Mouse (Mus musculus): ENCODE results near the gene Crip2. TPM values are rescaled to one million over a fixed set of nuclear protein-coding genes. Genes with fewer than 3 reads are reported as not detected.

The Crip2 gene
- 22.3 TPM for total RNA-seq (2023)

DNA sequence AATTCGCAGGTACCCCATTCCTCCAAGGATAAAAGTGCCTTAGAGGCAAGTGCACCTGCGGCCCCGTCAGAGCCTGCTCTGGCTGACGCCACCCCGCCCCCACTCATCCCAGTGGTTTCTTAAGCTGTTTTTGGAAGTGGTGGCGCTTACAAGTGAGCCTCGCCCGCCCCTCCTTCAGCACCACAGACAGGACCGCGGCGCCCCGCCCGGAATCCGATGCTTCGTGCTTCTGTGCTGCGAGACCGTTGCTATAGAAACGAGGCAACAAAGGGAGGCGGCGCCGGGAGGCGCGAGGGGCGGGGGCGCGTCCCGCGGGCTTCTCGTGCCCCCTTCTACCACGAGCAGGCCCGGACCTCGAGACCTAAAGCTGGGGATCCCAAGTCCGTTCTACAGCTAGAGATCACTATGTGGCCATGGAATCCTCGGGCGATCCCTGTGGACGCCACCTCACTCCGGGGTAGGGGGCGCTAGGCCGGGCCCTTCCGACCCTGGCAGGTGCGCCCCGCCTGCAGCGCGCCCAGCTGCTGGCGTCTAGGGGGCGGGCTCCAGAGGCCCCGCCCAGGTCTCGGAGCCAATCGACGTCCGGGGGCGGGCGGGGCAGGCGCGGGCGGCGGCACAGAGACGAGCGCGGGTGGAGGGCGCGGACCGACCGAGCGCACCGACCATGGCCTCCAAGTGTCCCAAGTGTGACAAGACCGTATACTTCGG lies at the start of gene Crip2:
Crip2 (plus strand) TSS at position 329 of the 708 bp plus-strand sequence.

DNA sequence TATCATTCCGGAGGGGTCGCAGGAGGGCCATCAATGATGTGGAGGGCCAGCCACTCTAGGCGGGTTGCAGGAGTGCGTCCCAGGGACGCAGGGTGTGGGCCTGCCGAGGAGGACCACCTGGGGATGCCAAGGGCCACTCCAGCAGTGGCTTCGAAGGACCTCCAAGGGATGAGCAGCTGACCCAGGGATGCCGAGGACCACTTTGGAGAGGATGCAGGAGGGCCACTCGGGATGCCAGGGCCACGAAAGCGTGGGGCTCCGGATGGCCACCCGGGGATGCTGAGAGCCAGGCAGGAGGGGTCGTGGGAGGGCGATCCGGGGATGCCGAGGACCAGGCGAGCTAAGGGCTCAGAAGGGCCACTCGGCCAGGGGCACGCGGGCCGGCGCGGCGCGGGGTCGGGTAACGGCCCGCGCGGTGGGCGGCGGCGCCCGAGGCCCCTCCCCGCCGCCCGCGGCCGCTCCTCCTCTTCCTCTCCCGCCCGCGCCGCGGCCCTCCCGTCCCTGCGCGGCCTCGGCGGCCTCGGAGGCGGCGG lies 42.2 kb upstream of the Crip2 start, which contains the start of gene Mta1:
Mta1 (plus strand) TSS at position 530 of the 533 bp plus-strand sequence.

DNA sequence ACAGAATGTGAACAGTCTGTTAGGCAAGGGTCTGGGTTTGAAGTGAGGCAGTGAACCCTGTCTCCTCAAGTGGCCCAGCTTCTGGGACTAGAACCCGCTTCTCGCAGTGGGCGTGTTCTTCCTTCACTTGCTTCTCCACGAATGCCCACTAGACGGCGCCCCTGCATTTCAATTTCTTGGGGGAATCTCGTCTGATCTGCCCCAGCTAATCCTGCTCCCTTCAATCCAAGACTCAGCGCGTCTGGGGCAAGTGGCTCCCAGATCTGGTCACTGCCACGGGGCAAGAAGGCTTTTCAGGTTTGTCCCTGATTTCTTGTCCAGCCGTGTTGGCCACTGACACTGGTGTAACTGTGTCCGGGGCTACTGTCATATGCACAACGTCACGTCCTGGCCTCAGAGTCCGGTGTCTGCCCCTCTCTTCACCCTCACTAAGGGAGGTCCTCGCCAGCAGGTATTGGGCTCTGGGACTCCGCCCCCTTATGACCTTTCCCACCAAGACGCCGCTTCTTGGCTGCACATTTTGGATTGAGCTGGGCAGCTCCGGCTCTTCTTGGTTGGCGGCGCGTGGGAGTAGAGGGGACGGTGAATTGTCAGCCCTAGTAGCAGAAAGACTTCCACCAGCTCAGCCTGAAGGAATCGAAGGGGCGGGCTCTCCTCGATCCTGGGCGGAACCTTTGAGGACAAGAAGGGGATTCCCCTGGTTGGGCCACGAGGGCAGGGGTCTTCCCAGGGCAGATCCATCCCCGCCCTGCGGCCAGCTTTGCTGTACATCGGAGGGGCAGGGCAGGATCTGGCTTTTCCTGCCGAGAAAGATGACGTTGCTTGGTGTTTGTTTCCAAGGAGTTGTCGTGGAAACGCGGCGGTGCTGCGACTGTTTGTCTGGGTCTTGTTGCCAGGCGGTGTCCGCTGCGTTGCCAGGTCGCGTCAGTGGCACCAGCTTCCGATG lies 6.3 kb downstream of the Crip2 start, which contains the start of gene Crip1:
Crip1 (plus strand) TSS at position 205 of the 946 bp plus-strand sequence.

DNA sequence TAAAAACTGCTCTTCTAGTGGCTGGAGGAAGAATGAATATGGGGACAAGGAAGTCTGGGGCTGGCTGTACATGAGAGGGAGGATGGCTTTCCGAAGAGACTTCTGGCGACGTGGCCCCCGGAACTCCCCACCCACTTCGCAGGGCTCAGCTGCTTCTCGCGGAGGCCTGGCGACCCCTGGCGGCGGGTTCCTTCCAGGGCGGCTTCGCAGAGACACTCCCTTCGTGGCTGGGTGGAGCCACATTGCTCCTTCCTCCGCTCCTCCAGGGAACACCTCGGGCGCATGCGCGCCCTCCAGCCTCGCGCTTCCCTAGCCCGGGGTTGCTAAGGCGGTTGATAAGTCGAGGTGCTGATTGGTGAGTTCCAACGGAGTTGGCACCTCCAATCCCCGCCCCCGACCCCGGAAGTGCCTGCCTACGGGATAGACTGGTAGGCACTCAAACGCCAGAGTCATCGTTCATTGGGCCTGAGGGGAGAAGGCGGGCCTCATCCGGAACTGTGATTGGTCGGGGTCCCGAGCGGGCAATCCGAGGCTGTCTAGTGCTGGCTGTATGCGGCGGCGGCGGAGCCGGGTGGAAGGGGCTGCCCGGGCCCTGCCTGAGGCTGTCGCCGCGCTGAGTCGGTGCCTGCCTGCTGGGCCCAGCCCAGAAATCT lies 16.0 kb downstream of the Crip2 start, which contains the start of gene Tedc1:
Tedc1 (plus strand) TSS at position 535 of the 653 bp plus-strand sequence.

DNA sequence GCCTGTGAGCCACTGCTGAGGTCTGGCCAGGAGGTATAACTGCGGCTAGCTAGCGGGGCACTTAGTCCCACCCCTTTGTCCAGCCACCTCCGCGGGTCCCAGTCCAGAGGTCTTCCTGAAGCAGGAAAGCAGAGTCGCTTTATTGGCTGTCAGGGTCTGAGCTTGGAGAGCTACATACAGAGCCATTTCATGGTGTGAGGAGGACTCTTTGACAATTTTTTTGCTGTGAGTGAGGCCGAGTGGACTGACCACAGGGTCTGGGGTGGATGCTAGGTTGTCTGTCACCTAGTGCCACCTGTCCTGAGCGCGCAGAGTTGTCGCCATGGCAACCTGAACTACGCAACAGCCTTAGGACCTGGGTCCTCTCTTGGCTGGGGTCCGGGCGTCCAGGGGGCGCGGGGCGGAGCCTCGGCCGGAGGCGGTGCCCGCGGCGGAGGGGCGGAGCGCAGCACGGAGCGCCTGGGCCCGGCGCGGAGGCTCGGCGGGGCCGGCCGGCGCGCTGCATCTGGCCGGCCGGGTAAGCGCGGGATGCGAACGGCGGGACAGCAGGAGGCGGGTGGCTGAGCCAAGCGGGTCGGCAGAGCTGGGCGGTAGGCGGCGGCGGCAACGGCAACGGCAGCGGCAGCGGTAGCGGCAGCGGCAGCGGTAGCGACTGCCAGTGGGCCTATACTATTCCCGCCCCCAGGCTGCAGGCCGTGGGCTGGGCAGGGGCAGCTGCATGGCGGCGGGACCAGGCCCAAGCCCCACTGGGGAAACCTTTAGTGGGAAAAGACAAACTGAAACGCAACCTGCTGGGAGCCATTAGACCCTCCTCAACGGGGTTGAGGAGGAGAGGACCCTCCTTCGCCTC lies 45.6 kb downstream of the Crip2 start, which contains the start of gene Tmem121:
Tmem121 (plus strand) TSS at position 489 of the 850 bp plus-strand sequence.

Other genes with a start within 250 kb of the Crip2 start
- 8.6 TPM for gene Jag2, start 210.5 kb upstream of the Crip2 start, total RNA-seq (2023)
- 19.4 TPM for gene Nudt14, start 198.1 kb upstream of the Crip2 start, total RNA-seq (2023)
- 33.3 TPM for gene Btbd6, start 163.8 kb upstream of the Crip2 start, total RNA-seq (2023)
- 200 TPM for gene Brf1, start 139.5 kb upstream of the Crip2 start, total RNA-seq (2023)
- gene Pacs2, start 125.7 kb upstream of the Crip2 start, total RNA-seq (2023), result 92.2 TPM
- 1.5 TPM for gene Tex22, start 65.7 kb upstream of the Crip2 start, total RNA-seq (2023)
- 91.0 TPM for gene Mta1, start 42.0 kb upstream of the Crip2 start, total RNA-seq (2023)
- 953 TPM for gene Crip1, start 6.1 kb downstream of the Crip2 start, total RNA-seq (2023)
- 9.1 TPM for gene Tedc1, start 16.2 kb downstream of the Crip2 start, total RNA-seq (2023)
- 1.1 TPM for gene Tmem121, start 45.7 kb downstream of the Crip2 start, total RNA-seq (2023)

Data from CD8-positive naive resting alpha-beta T cell, adult 57 days (primary cell).